Mouse (Mus musculus): ENCODE data around the gene Hes7. TPM values are rescaled to one million over a fixed set of nuclear protein-coding genes. Genes with fewer than 3 reads are reported as not detected.

The Hes7 gene
- polyA plus RNA-seq, 1 experiment from 2014 or later, result 0.29 TPM

DNA sequence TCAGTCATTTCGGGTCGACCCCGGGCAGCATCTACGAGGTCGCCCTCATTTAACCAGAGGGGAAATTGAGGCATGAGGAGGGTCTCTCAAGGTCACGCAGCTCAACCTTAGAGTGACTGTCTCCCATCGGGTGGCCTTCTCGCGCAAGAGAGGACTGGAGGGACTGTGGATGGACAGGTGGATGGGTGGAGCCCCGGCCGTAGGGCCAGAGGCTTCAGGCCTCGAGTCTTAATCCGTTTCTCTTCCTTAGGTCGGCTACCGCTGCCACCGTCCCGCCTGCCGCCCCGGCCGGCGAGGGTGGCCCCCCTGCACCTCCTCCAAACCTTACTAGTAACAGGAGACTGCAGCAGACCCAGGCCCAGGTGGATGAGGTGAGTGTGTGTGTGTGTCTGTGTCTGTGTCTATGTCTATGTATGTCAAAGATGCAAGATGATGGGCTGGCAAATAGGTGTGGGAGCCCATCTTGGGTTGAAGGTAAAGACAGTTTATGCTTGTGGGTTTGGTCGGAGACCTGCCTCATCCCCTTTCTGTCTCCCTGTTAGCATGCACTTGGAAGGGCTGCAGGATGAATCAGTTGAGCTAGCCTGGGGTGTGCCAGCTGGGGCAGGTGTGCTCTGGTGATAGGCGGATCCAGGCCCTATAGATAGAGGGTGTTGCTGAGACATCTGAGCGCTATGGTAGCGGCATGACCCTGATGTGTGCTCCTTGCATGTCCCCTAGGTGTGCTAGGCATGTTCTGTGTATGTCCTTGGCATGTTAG lies 31.2 kb upstream of the Hes7 start:
- peak overlapping the region; percentile 98 for H3K4me3 ChIP-seq (ENCODE audit: low read depth, low read length)
- H3K36me3 ChIP-seq (ENCODE audit: control insufficient read depth, insufficient read depth, low read length), result peaks cover 7% of the 10 kb centered on the region; the same call in 1 of the 2 replicates
- no peaks in the 10 kb centered on the region for H3K9me3 ChIP-seq (ENCODE audit: control insufficient read depth, low read length)
- H3K4me1 ChIP-seq (replicated peaks; ENCODE audit: control insufficient read depth, insufficient read depth), result peaks cover 7% of the 10 kb centered on the region; the same call in 1 of the 2 replicates
- TF ChIP-seq CTCF (IDR thresholded peaks at IDR 0.05; ENCODE audit: low read depth) (0 out of 2 replicates have a peak, but pooled peaks have one; percentile 10), EP300 (optimal IDR thresholded peaks at IDR 0.05) (no peak)
- H3K27ac ChIP-seq (replicated peaks), result peak overlapping the region; percentile 97
- no peaks in the 10 kb centered on the region for H3K27me3 ChIP-seq (ENCODE audit: control insufficient read depth, insufficient read depth, low read length)
- H3K9ac ChIP-seq (ENCODE audit: low read length), result peak overlapping the region; percentile 100
- peak overlapping the region; percentile 78 for H3K4me2 ChIP-seq (replicated peaks; ENCODE audit: low read depth)
- WGBS, result 7% methylated on average over 25 of the region's 25 CpGs
- peak; percentile 47 for DNase-seq (ENCODE audit: low spot score)
- ATAC-seq (ENCODE audit: low FRiP score, low TSS enrichment), result peak; percentile 10; the same call in 1 of the 2 replicates

GRCm38 (mm10) chr11:69089616-69090290 lies 30.5 kb upstream of the Hes7 start:
- Histone ChIP-seq H3K4me3 (ENCODE audit: low read depth, low read length) (peak overlapping the region; percentile 98), H3K4me2 (replicated peaks; ENCODE audit: low read depth) (peak overlapping the region; percentile 78), H3K4me1 (replicated peaks; ENCODE audit: control insufficient read depth, insufficient read depth) (peaks cover 7% of the 10 kb centered on the region; the same call in 1 of the 2 replicates), H3K27ac (replicated peaks) (peak overlapping the region; percentile 97), H3K9me3 (ENCODE audit: control insufficient read depth, low read length) (no peaks in the 10 kb centered on the region), H3K9ac (ENCODE audit: low read length) (peak overlapping the region; percentile 100), H3K36me3 (ENCODE audit: control insufficient read depth, insufficient read depth, low read length) (peaks cover 7% of the 10 kb centered on the region; the same call in 1 of the 2 replicates), H3K27me3 (ENCODE audit: control insufficient read depth, insufficient read depth, low read length) (no peaks in the 10 kb centered on the region)
- 75% methylated on average over 12 of the region's 12 CpGs for WGBS
- DNase-seq (ENCODE audit: low spot score) (no peak), ATAC-seq (ENCODE audit: low FRiP score, low TSS enrichment) (no peak)
- TF ChIP-seq EP300 (optimal IDR thresholded peaks at IDR 0.05), result no peak
- TF ChIP-seq CTCF (IDR thresholded peaks at IDR 0.05; ENCODE audit: low read depth), result 0 out of 2 replicates have a peak, but pooled peaks have one; percentile 1

- H3K4me2 ChIP-seq (replicated peaks; ENCODE audit: low read depth), result peak overlapping the region; percentile 14; the same call in 1 of the 2 replicates
- no peak overlapping the region for H3K9ac ChIP-seq (ENCODE audit: low read length)
- H3K27ac ChIP-seq (replicated peaks), result no peak overlapping the region
- H3K27me3 ChIP-seq (ENCODE audit: control insufficient read depth, insufficient read depth, low read length), result no peaks in the 10 kb centered on the region
- ATAC-seq (ENCODE audit: low FRiP score, low TSS enrichment), result no peak
- H3K4me3 ChIP-seq (ENCODE audit: low read depth, low read length), result no peak overlapping the region
- WGBS, result 47% methylated on average over 6 of the region's 6 CpGs
- H3K4me1 ChIP-seq (replicated peaks; ENCODE audit: control insufficient read depth, insufficient read depth), result peaks cover 7% of the 10 kb centered on the region; the same call in 1 of the 2 replicates
- TF ChIP-seq EP300 (optimal IDR thresholded peaks at IDR 0.05) (no peak), CTCF (IDR thresholded peaks at IDR 0.05; ENCODE audit: low read depth) (no peak)
- H3K9me3 ChIP-seq (ENCODE audit: control insufficient read depth, low read length), result no peaks in the 10 kb centered on the region
- DNase-seq (ENCODE audit: low spot score), result no peak
- peaks cover 7% of the 10 kb centered on the region; the same call in 1 of the 2 replicates for H3K36me3 ChIP-seq (ENCODE audit: control insufficient read depth, insufficient read depth, low read length)
Observed at GRCm38 (mm10) chr11:69090367-69090766, 29.8 kb upstream of the Hes7 start.

GRCm38 (mm10) chr11:69091566-69092385 lies 28.4 kb upstream of the Hes7 start:
- Histone ChIP-seq H3K9me3 (ENCODE audit: control insufficient read depth, low read length) (no peaks in the 10 kb centered on the region), H3K36me3 (ENCODE audit: control insufficient read depth, insufficient read depth, low read length) (peaks cover 7% of the 10 kb centered on the region; the same call in 1 of the 2 replicates), H3K27me3 (ENCODE audit: control insufficient read depth, insufficient read depth, low read length) (no peaks in the 10 kb centered on the region), H3K27ac (replicated peaks) (0 out of 2 replicates have a peak overlapping the region, but pooled peaks have one; percentile 18), H3K9ac (ENCODE audit: low read length) (no peak overlapping the region), H3K4me3 (ENCODE audit: low read depth, low read length) (no peak overlapping the region), H3K4me1 (replicated peaks; ENCODE audit: control insufficient read depth, insufficient read depth) (peaks cover 7% of the 10 kb centered on the region; the same call in 1 of the 2 replicates), H3K4me2 (replicated peaks; ENCODE audit: low read depth) (no peak overlapping the region)
- ATAC-seq (ENCODE audit: low FRiP score, low TSS enrichment) (no peak), DNase-seq (ENCODE audit: low spot score) (no peak)
- WGBS, result 59% methylated on average over 7 of the region's 7 CpGs
- TF ChIP-seq CTCF (IDR thresholded peaks at IDR 0.05; ENCODE audit: low read depth) (no peak), EP300 (optimal IDR thresholded peaks at IDR 0.05) (no peak)

GRCm38 (mm10) chr11:69092386-69092751 lies 27.8 kb upstream of the Hes7 start:
- WGBS, result 4% methylated on average over 3 of the region's 3 CpGs
- peak overlapping the region; percentile 25; the same call in 1 of the 2 replicates for H3K27ac ChIP-seq (replicated peaks)
- no peak for ATAC-seq (ENCODE audit: low FRiP score, low TSS enrichment)

More at GRCm38 (mm10) chr11:69092386-69092751, 27.8 kb upstream of the Hes7 start:
- Histone ChIP-seq H3K36me3 (ENCODE audit: control insufficient read depth, insufficient read depth, low read length) (peaks cover 7% of the 10 kb centered on the region; the same call in 1 of the 2 replicates), H3K4me1 (replicated peaks; ENCODE audit: control insufficient read depth, insufficient read depth) (peaks cover 7% of the 10 kb centered on the region; the same call in 1 of the 2 replicates), H3K4me3 (ENCODE audit: low read depth, low read length) (no peak overlapping the region), H3K9me3 (ENCODE audit: control insufficient read depth, low read length) (no peaks in the 10 kb centered on the region), H3K4me2 (replicated peaks; ENCODE audit: low read depth) (no peak overlapping the region), H3K9ac (ENCODE audit: low read length) (no peak overlapping the region), H3K27me3 (ENCODE audit: control insufficient read depth, insufficient read depth, low read length) (no peaks in the 10 kb centered on the region)
- peak; percentile 84 for TF ChIP-seq CTCF (IDR thresholded peaks at IDR 0.05; ENCODE audit: low read depth)
- no peak for TF ChIP-seq EP300 (optimal IDR thresholded peaks at IDR 0.05)
- peak; percentile 92 for DNase-seq (ENCODE audit: low spot score)

All from stomach, postnatal 0 days (tissue).